In genomic region chr11:35367248-35367647, GRCm38 (mm10) we compare ENCODE assay signal across 13 mouse cellular contexts.
A peak's percentile ranks its signal among the peaks of the same experiment; 100 is the strongest.
DNase-seq lines count a peak whose midpoint lies in the region; ATAC-seq and TF ChIP-seq lines count a peak whose summit lies in the region.
"Had no signal": no experiment of that assay in that cellular context is flagged by ENCODE, and none has a peak within 500 bp of the region (broad histone marks: within the 10 kb centered on the region; RNA-seq: fewer than 3 reads in every experiment).

No protein-coding gene starts in this region.

- no peak for TF ChIP-seq EP300 in heart, adult 2 months (IDR thresholded peaks at IDR 0.05; ENCODE audit: insufficient read depth, low read depth, low read length)

- 78% methylated on average over 4 of the region's 4 CpGs for WGBS in heart, adult 2 months
- 78% methylated on average over 4 of the region's 4 CpGs for WGBS in heart, embryonic 11.5 days (ENCODE audit: insufficient replicate concordance)
- 92% methylated on average over 4 of the region's 4 CpGs for WGBS in hindbrain, embryonic 12.5 days

- peaks cover under 1% of the 10 kb centered on the region; the same call in 1 of the 2 replicates for H3K9me3 ChIP-seq in heart, embryonic 11.5 days (replicated peaks; ENCODE audit: control insufficient read depth, low read length)
- peaks cover under 1% of the 10 kb centered on the region; the same call in 1 of the 2 replicates for H3K9me3 ChIP-seq in hindbrain, embryonic 12.5 days (replicated peaks)

- TF ChIP-seq POLR2A in heart, adult 2 months (IDR thresholded peaks at IDR 0.05; ENCODE audit: insufficient read depth, low read depth, low read length) = no peak

- H3K27ac ChIP-seq in heart, adult 2 months = no peak overlapping the region
- no peak overlapping the region for H3K27ac ChIP-seq in heart, embryonic 11.5 days (ENCODE audit: low read depth, low read length)
- no peak overlapping the region for H3K27ac ChIP-seq in hindbrain, embryonic 12.5 days
- H3K27ac ChIP-seq: forebrain, embryonic 12.5 days; limb, embryonic 12.5 days; midbrain, embryonic 15.5 days had no signal

- no peaks in the 10 kb centered on the region for H3K79me2 ChIP-seq in heart, adult 2 months (replicated peaks; ENCODE audit: control insufficient read depth, insufficient read depth, low read length)

- intact Hi-C loops in heart, adult 2 months (cut with DNase I) = no loop called here

- no peak for ATAC-seq in heart, embryonic 11.5 days (replicated peaks; ENCODE audit: insufficient number of reproducible peaks, low FRiP score, low TSS enrichment)
- no peak for ATAC-seq in Patski
- no peak for ATAC-seq in hindbrain, embryonic 12.5 days (ENCODE audit: low FRiP score)
- ATAC-seq: midbrain, embryonic 15.5 days had no signal

- no peaks in the 10 kb centered on the region for H3K4me1 ChIP-seq in heart, adult 2 months (ENCODE audit: control insufficient read depth, insufficient read depth, low read length)
- peaks cover 9% of the 10 kb centered on the region; the same call in 1 of the 2 replicates for H3K4me1 ChIP-seq in heart, embryonic 11.5 days (ENCODE audit: control insufficient read depth, insufficient read depth, low read length)
- peaks cover 18% of the 10 kb centered on the region for H3K4me1 ChIP-seq in hindbrain, embryonic 12.5 days

- TF ChIP-seq CTCF in heart, adult 2 months (IDR thresholded peaks at IDR 0.05) = peak; percentile 28
- peak; percentile 9 for TF ChIP-seq CTCF in Patski (IDR thresholded peaks at IDR 0.05)

- H3K9ac ChIP-seq in heart, adult 2 months (ENCODE audit: low read depth, low read length) = no peak overlapping the region
- H3K9ac ChIP-seq in heart, embryonic 11.5 days (ENCODE audit: low read depth, low read length) = no peak overlapping the region
- no peak overlapping the region for H3K9ac ChIP-seq in hindbrain, embryonic 12.5 days
- H3K9ac ChIP-seq: forebrain, embryonic 12.5 days; limb, embryonic 12.5 days; midbrain, embryonic 15.5 days had no signal

- in situ Hi-C loops in Patski (cut with MboI; ENCODE audit: low pct_unique_long_range_greater_than_20kb) = no loop called here

- no peak for DNase-seq in heart, adult 2 months
- DNase-seq in lung, postnatal 36 days = peak; percentile 7
- no peak for DNase-seq in lung, adult 18-20 months
- no peak for DNase-seq in Patski (ENCODE audit: low read depth, low spot score)
- peak; percentile 4 for DNase-seq in naive thymus-derived CD4-positive, alpha-beta T cell, adult 2 months (ENCODE audit: low read depth)
- no peak for DNase-seq in heart, adult 8-10 months (ENCODE audit: low spot score)
- DNase-seq: cerebellum, adult 11 months; thymus, postnatal 14 days had no signal

- POLR2A ChIA-PET in Patski (lab: Charles Lee) = no interaction called here

- CTCF ChIA-PET in Patski (lab: Charles Lee) = no interaction called here

- no peaks in the 10 kb centered on the region for H3K36me3 ChIP-seq in heart, adult 2 months (ENCODE audit: control insufficient read depth, insufficient read depth, low read length)
- H3K36me3 ChIP-seq in heart, embryonic 11.5 days (ENCODE audit: control insufficient read depth, insufficient read depth, low read length) = no peaks in the 10 kb centered on the region
- no peaks in the 10 kb centered on the region for H3K36me3 ChIP-seq in hindbrain, embryonic 12.5 days
- H3K36me3 ChIP-seq: forebrain, embryonic 12.5 days; midbrain, embryonic 15.5 days had no signal

- no peaks in the 10 kb centered on the region for H3K27me3 ChIP-seq in heart, adult 2 months (ENCODE audit: control insufficient read depth, insufficient read depth, low read length)
- no peaks in the 10 kb centered on the region for H3K27me3 ChIP-seq in heart, embryonic 11.5 days (ENCODE audit: control insufficient read depth, insufficient read depth, low read length)
- peaks cover 5% of the 10 kb centered on the region for H3K27me3 ChIP-seq in Patski
- peaks cover 46% of the 10 kb centered on the region for H3K27me3 ChIP-seq in hindbrain, embryonic 12.5 days
- H3K27me3 ChIP-seq: limb, embryonic 12.5 days had no signal

- H3K4me2 ChIP-seq in heart, embryonic 11.5 days = no peak overlapping the region
- no peak overlapping the region for H3K4me2 ChIP-seq in hindbrain, embryonic 12.5 days (replicated peaks)
- H3K4me2 ChIP-seq: forebrain, embryonic 12.5 days; limb, embryonic 12.5 days; midbrain, embryonic 15.5 days had no signal

- no peak overlapping the region for H3K4me3 ChIP-seq in heart, adult 2 months
- H3K4me3 ChIP-seq in heart, embryonic 11.5 days (ENCODE audit: low read depth, low read length) = no peak overlapping the region
- H3K4me3 ChIP-seq in hindbrain, embryonic 12.5 days = no peak overlapping the region
- H3K4me3 ChIP-seq: forebrain, embryonic 12.5 days; limb, embryonic 12.5 days; midbrain, embryonic 15.5 days had no signal

Comparison
In these comparisons a context has a peak if more than half of its experiments do, and no peak if none do; other contexts are left out.
1. DNase-seq: peak in lung, postnatal 36 days (single experiment) and naive thymus-derived CD4-positive, alpha-beta T cell, adult 2 months (single experiment); none in heart, adult 2 months (0 of 2), lung, adult 18-20 months (0 of 2), Patski (single experiment) and heart, adult 8-10 months (single experiment).